In the genomic region with DNA sequence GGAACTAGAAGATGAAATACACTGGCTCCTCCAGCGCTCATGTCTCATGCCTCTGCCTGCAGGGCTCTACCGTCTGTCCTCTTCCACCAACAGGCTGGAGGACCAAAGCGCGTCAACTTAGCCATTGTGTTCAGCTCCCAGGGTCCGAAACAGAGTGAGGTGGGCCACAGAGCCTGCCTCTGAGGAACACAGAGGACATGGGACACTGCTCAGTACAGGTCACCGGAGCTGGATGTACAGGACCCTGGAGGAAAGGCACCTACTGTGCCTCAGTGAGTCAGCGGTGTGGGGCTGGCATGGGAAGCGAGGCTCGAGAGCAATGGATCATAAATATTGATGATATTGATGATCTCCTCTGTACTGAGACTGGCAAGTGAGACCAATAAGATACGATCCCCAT, we compare ENCODE assay signal across 27 mouse cellular contexts.
DNase-seq lines count a peak whose midpoint lies in the region; ATAC-seq and TF ChIP-seq lines count a peak whose summit lies in the region.
"Had no signal": no experiment of that assay in that cellular context is flagged by ENCODE, and none has a peak within 500 bp of the region (broad histone marks: within the 10 kb centered on the region; RNA-seq: fewer than 3 reads in every experiment).

No protein-coding gene starts in this region.

- H3K4me2 ChIP-seq in forebrain, embryonic 15.5 days (replicated peaks) = no peak overlapping the region
- H3K4me2 ChIP-seq in forebrain, embryonic 13.5 days = no peak overlapping the region
- H3K4me2 ChIP-seq in hindbrain, embryonic 13.5 days = no peak overlapping the region
- H3K4me2 ChIP-seq in hindbrain, postnatal 0 days (ENCODE audit: low read depth, low read length) = no peak overlapping the region
- no peak overlapping the region for H3K4me2 ChIP-seq in hindbrain, embryonic 14.5 days (replicated peaks)
- no peak overlapping the region for H3K4me2 ChIP-seq in midbrain, postnatal 0 days (ENCODE audit: low read depth, low read length, poor library complexity, severe bottlenecking)
- no peak overlapping the region for H3K4me2 ChIP-seq in midbrain, embryonic 11.5 days
- H3K4me2 ChIP-seq: embryonic facial prominence, embryonic 13.5 days; heart, embryonic 12.5 days; heart, embryonic 15.5 days had no signal

- H3K27me3 ChIP-seq in forebrain, embryonic 15.5 days = no peaks in the 10 kb centered on the region
- H3K27me3 ChIP-seq in forebrain, embryonic 13.5 days = no peaks in the 10 kb centered on the region
- no peaks in the 10 kb centered on the region for H3K27me3 ChIP-seq in hindbrain, embryonic 13.5 days
- H3K27me3 ChIP-seq in hindbrain, embryonic 10.5 days (ENCODE audit: insufficient read depth, poor library complexity, severe bottlenecking) = peaks cover 13% of the 10 kb centered on the region
- H3K27me3 ChIP-seq in hindbrain, postnatal 0 days (ENCODE audit: insufficient read depth, low read length) = no peaks in the 10 kb centered on the region
- H3K27me3 ChIP-seq in hindbrain, embryonic 14.5 days (ENCODE audit: control insufficient read depth, insufficient read depth, low read length) = no peaks in the 10 kb centered on the region
- H3K27me3 ChIP-seq in midbrain, postnatal 0 days (ENCODE audit: insufficient read depth, low read length) = no peaks in the 10 kb centered on the region
- no peaks in the 10 kb centered on the region for H3K27me3 ChIP-seq in midbrain, embryonic 11.5 days (ENCODE audit: control insufficient read depth, insufficient read depth, low read length)
- H3K27me3 ChIP-seq: embryonic facial prominence, embryonic 13.5 days; heart, embryonic 12.5 days; heart, embryonic 15.5 days had no signal

- DNase-seq in hindbrain, embryonic 10.5 days (ENCODE audit: low spot score) = no peak
- DNase-seq in hindbrain, postnatal 0 days (ENCODE audit: low spot score) = no peak
- no peak for DNase-seq in hindbrain, embryonic 14.5 days (ENCODE audit: low spot score)
- no peak for DNase-seq in midbrain, postnatal 0 days (ENCODE audit: low spot score)
- DNase-seq in midbrain, embryonic 11.5 days (ENCODE audit: low spot score, missing footprints) = no peak
- DNase-seq: adrenal gland, adult 8-10 months; adrenal gland, postnatal 25 days; cerebellum, adult 11-12 months; cerebellum, adult 8-10 months; cerebellum, postnatal 10 days; cerebellum, postnatal 36 days; embryo, embryonic 11 days; gastrocnemius, postnatal 10 days; gastrocnemius, postnatal 36 days; heart, postnatal 10 days; heart, postnatal 36 days had no signal

- H3K9ac ChIP-seq in forebrain, embryonic 15.5 days (replicated peaks) = no peak overlapping the region
- H3K9ac ChIP-seq in forebrain, embryonic 13.5 days = no peak overlapping the region
- no peak overlapping the region for H3K9ac ChIP-seq in hindbrain, embryonic 13.5 days
- no peak overlapping the region for H3K9ac ChIP-seq in hindbrain, postnatal 0 days (replicated peaks; ENCODE audit: low read length)
- no peak overlapping the region for H3K9ac ChIP-seq in hindbrain, embryonic 14.5 days
- H3K9ac ChIP-seq in midbrain, postnatal 0 days (replicated peaks; ENCODE audit: low read length, poor library complexity, severe bottlenecking) = no peak overlapping the region
- no peak overlapping the region for H3K9ac ChIP-seq in midbrain, embryonic 11.5 days (ENCODE audit: low read length)
- H3K9ac ChIP-seq: embryonic facial prominence, embryonic 13.5 days; heart, embryonic 12.5 days; heart, embryonic 15.5 days had no signal

- peak; percentile 39; the same call in 1 of the 2 replicates for ATAC-seq in forebrain, embryonic 15.5 days (replicated peaks)
- ATAC-seq in forebrain, embryonic 13.5 days = no peak
- ATAC-seq in hindbrain, embryonic 13.5 days (ENCODE audit: low FRiP score) = peak; percentile 55; the same call in 1 of the 2 replicates
- ATAC-seq in hindbrain, postnatal 0 days = 0 out of 2 replicates have a peak, but pooled peaks have one; percentile 6
- no peak for ATAC-seq in hindbrain, embryonic 14.5 days (ENCODE audit: low FRiP score)
- ATAC-seq in midbrain, postnatal 0 days (ENCODE audit: low FRiP score) = peak; percentile 15; the same call in 1 of the 2 replicates
- no peak for ATAC-seq in midbrain, embryonic 11.5 days (ENCODE audit: low FRiP score)
- ATAC-seq: activated CD4-positive, CD25-positive, alpha-beta regulatory T cell, adult 4 months; forebrain, embryonic 14.5 days; intestine, postnatal 0 days had no signal

- 93% methylated on average over 10 of the region's 10 CpGs for WGBS in forebrain, embryonic 15.5 days
- 95% methylated on average over 10 of the region's 10 CpGs for WGBS in forebrain, embryonic 13.5 days
- 91% methylated on average over 10 of the region's 10 CpGs for WGBS in hindbrain, embryonic 13.5 days
- 92% methylated on average over 10 of the region's 10 CpGs for WGBS in hindbrain, embryonic 10.5 days
- 87% methylated on average over 10 of the region's 10 CpGs for WGBS in hindbrain, postnatal 0 days
- WGBS in hindbrain, embryonic 14.5 days = 90% methylated on average over 10 of the region's 10 CpGs
- WGBS in midbrain, postnatal 0 days = 90% methylated on average over 10 of the region's 10 CpGs
- 93% methylated on average over 10 of the region's 10 CpGs for WGBS in midbrain, embryonic 11.5 days

- no peak for TF ChIP-seq CTCF in hindbrain, postnatal 0 days (IDR thresholded peaks at IDR 0.05; ENCODE audit: low read depth)
- no peak for TF ChIP-seq CTCF in midbrain, postnatal 0 days (IDR thresholded peaks at IDR 0.05)

- no peaks in the 10 kb centered on the region for H3K9me3 ChIP-seq in forebrain, embryonic 15.5 days
- H3K9me3 ChIP-seq in forebrain, embryonic 13.5 days (replicated peaks) = no peaks in the 10 kb centered on the region
- no peaks in the 10 kb centered on the region for H3K9me3 ChIP-seq in hindbrain, embryonic 13.5 days
- no peaks in the 10 kb centered on the region for H3K9me3 ChIP-seq in hindbrain, embryonic 10.5 days
- H3K9me3 ChIP-seq in hindbrain, postnatal 0 days (ENCODE audit: low read length) = no peaks in the 10 kb centered on the region
- no peaks in the 10 kb centered on the region for H3K9me3 ChIP-seq in hindbrain, embryonic 14.5 days (ENCODE audit: control insufficient read depth, low read length)
- H3K9me3 ChIP-seq in midbrain, postnatal 0 days (ENCODE audit: low read length) = no peaks in the 10 kb centered on the region
- no peaks in the 10 kb centered on the region for H3K9me3 ChIP-seq in midbrain, embryonic 11.5 days (ENCODE audit: control insufficient read depth, low read length)
- H3K9me3 ChIP-seq: embryonic facial prominence, embryonic 10.5 days; embryonic facial prominence, embryonic 13.5 days; heart, embryonic 12.5 days; heart, embryonic 15.5 days had no signal

- H3K4me3 ChIP-seq in forebrain, embryonic 15.5 days = no peak overlapping the region
- H3K4me3 ChIP-seq in forebrain, embryonic 13.5 days = no peak overlapping the region
- no peak overlapping the region for H3K4me3 ChIP-seq in hindbrain, embryonic 13.5 days
- H3K4me3 ChIP-seq in hindbrain, embryonic 10.5 days = no peak overlapping the region
- no peak overlapping the region for H3K4me3 ChIP-seq in hindbrain, postnatal 0 days (ENCODE audit: low read length)
- no peak overlapping the region for H3K4me3 ChIP-seq in hindbrain, embryonic 14.5 days (replicated peaks; ENCODE audit: low read length)
- no peak overlapping the region for H3K4me3 ChIP-seq in midbrain, postnatal 0 days (ENCODE audit: low read depth, low read length)
- H3K4me3 ChIP-seq in midbrain, embryonic 11.5 days (ENCODE audit: low read depth, low read length) = no peak overlapping the region
- H3K4me3 ChIP-seq: embryonic facial prominence, embryonic 10.5 days; embryonic facial prominence, embryonic 13.5 days; erythroblast, embryonic 14.5 days; heart, embryonic 12.5 days; heart, embryonic 15.5 days had no signal

- peaks cover 4% of the 10 kb centered on the region; the same call in 1 of the 2 replicates for H3K36me3 ChIP-seq in forebrain, embryonic 15.5 days
- H3K36me3 ChIP-seq in forebrain, embryonic 13.5 days (ENCODE audit: poor library complexity, severe bottlenecking) = no peaks in the 10 kb centered on the region
- peaks cover 4% of the 10 kb centered on the region; the same call in 1 of the 2 replicates for H3K36me3 ChIP-seq in hindbrain, embryonic 13.5 days
- peaks cover 4% of the 10 kb centered on the region; the same call in 1 of the 2 replicates for H3K36me3 ChIP-seq in hindbrain, embryonic 10.5 days
- H3K36me3 ChIP-seq in hindbrain, postnatal 0 days (ENCODE audit: insufficient read depth, low read length) = no peaks in the 10 kb centered on the region
- H3K36me3 ChIP-seq in hindbrain, embryonic 14.5 days (replicated peaks; ENCODE audit: control insufficient read depth, insufficient read depth) = peaks cover 6% of the 10 kb centered on the region
- H3K36me3 ChIP-seq in midbrain, postnatal 0 days (ENCODE audit: insufficient read depth, low read length) = no peaks in the 10 kb centered on the region
- no peaks in the 10 kb centered on the region for H3K36me3 ChIP-seq in midbrain, embryonic 11.5 days (ENCODE audit: control insufficient read depth, insufficient read depth, low read length)
- H3K36me3 ChIP-seq: embryonic facial prominence, embryonic 13.5 days; heart, embryonic 15.5 days had no signal

- no peak overlapping the region for H3K27ac ChIP-seq in forebrain, embryonic 15.5 days (replicated peaks)
- H3K27ac ChIP-seq in forebrain, embryonic 13.5 days = no peak overlapping the region
- no peak overlapping the region for H3K27ac ChIP-seq in hindbrain, embryonic 13.5 days
- H3K27ac ChIP-seq in hindbrain, embryonic 10.5 days = no peak overlapping the region
- H3K27ac ChIP-seq in hindbrain, postnatal 0 days = no peak overlapping the region
- H3K27ac ChIP-seq in hindbrain, embryonic 14.5 days = no peak overlapping the region
- H3K27ac ChIP-seq in midbrain, postnatal 0 days (ENCODE audit: low read depth, low read length) = no peak overlapping the region
- H3K27ac ChIP-seq in midbrain, embryonic 11.5 days (ENCODE audit: low read depth, low read length) = no peak overlapping the region
- H3K27ac ChIP-seq: embryonic facial prominence, embryonic 13.5 days; heart, embryonic 15.5 days had no signal

- peaks cover 16% of the 10 kb centered on the region for H3K4me1 ChIP-seq in forebrain, embryonic 15.5 days
- H3K4me1 ChIP-seq in forebrain, embryonic 13.5 days = peaks cover 20% of the 10 kb centered on the region
- H3K4me1 ChIP-seq in hindbrain, embryonic 13.5 days (replicated peaks) = peaks cover 26% of the 10 kb centered on the region
- H3K4me1 ChIP-seq in hindbrain, embryonic 10.5 days (replicated peaks) = peaks cover 65% of the 10 kb centered on the region
- H3K4me1 ChIP-seq in hindbrain, postnatal 0 days (ENCODE audit: insufficient read depth, low read length) = 0 out of 2 replicates have a peak, but pooled peaks cover 2% of the 10 kb centered on the region
- peaks cover 20% of the 10 kb centered on the region for H3K4me1 ChIP-seq in hindbrain, embryonic 14.5 days (replicated peaks; ENCODE audit: control insufficient read depth, insufficient read depth, low read length)
- H3K4me1 ChIP-seq in midbrain, postnatal 0 days (ENCODE audit: insufficient read depth, low read length) = no peaks in the 10 kb centered on the region; the same call in none of the 2 replicates
- H3K4me1 ChIP-seq in midbrain, embryonic 11.5 days (ENCODE audit: control insufficient read depth, insufficient read depth, low read length) = peaks cover 20% of the 10 kb centered on the region

Comparison
In these comparisons a context has a peak if more than half of its experiments do, and no peak if none do; other contexts are left out.
1. ATAC-seq: peak in forebrain, embryonic 15.5 days (single experiment), hindbrain, embryonic 13.5 days (single experiment), hindbrain, postnatal 0 days (single experiment) and midbrain, postnatal 0 days (single experiment); none in forebrain, embryonic 13.5 days (single experiment), hindbrain, embryonic 14.5 days (single experiment) and midbrain, embryonic 11.5 days (single experiment).